Mouse (Mus musculus) layer of hippocampus, postnatal 25 days (tissue): ENCODE results near the gene Pcdh15. TPM values are rescaled to one million over a fixed set of nuclear protein-coding genes. Genes with fewer than 3 reads are reported as not detected.

Source experiments
- DNase-seq, 2 experiments: peaks; one replicate each; pipeline ENCODE4 v3.0.0; 2022; ENCODE audit warnings: mixed read lengths in 2 of 2, low spot score in 1 of 2; ENCODE audit errors: extremely low spot score in 1 of 2
- total RNA-seq, 2 experiments: library from RNA; stranded (reverse); gene quantifications; 2 replicates each; pipeline ENCODE4 v1.2.3; 2021

The Pcdh15 gene
- total RNA-seq, 2 experiments from 2014 or later: 16.2 to 19.5 TPM

- DNase-seq: no peak
Observed at GRCm38 (mm10) chr10:74257716-74258446, 1158.7 kb downstream of the Pcdh15 start.

- DNase-seq: no peak
Observed at GRCm38 (mm10) chr10:74258639-74259038, 1159.5 kb downstream of the Pcdh15 start.

GRCm38 (mm10) chr10:74269637-74270269, 1170.6 kb downstream of the Pcdh15 start:
- DNase-seq: no peak

DNA sequence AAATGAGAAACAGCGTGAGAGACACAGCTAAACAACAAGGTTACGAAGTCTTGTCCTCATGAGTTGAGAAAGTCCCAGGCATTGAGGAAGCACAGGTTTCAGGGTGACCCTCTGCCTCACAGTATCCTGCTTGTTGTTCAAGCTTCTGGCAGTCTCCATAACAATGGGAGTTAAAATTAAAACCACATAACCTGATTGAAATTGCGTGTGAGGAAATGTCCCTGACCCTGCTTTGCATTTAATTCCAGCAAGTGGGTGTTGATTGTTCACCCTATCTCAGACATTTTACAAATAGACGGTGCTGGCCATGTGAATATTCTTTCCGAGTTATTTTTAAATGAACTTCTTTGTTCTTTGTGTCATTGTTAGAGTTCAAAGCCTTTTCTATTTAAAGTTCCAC, 1171.8 kb downstream of the Pcdh15 start:
- DNase-seq: no peak

- no peak for DNase-seq
Observed at GRCm38 (mm10) chr10:74304120-74304519, 1205.0 kb downstream of the Pcdh15 start.

- no peak for DNase-seq
Observed at GRCm38 (mm10) chr10:74305439-74306158, 1206.5 kb downstream of the Pcdh15 start.

DNA sequence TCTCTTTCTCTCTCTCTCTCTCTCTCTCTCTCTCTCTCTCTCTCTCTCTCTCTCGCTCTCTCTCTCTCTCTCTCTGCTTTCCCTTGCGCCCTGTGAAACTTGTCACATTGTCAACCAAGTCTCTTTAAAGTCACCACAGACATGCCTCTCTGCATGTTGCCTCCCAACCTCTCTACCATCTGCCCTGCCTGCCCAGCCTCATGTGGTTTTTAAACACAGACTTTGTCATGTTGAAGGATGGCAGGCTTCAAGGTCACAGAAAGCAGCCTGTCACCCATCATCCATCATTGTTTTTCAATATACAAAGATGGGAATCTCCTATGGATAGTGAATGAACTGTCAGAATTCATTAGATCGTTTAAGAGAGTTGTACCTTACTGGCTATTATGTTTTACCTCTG, 1207.9 kb downstream of the Pcdh15 start:
- no peak for DNase-seq

DNA sequence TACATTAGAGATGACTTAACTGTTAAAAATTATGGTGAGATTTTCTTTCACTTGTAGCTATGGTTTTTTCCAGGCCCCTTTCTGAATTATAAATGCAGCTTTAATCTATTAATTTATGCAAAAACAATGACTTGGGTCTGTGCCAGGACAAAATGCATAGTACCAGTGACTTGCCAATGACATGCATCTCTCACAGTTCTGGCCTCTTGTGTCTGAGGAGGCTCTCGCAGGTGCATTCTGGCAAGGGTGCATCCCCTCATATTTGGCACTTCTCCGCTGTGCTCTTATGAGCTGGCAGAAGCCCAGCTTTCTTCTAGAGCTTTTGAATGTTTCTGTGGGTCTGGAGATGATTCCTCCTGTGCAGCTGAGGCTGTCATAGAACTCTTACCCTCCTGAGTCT, 1216.9 kb downstream of the Pcdh15 start:
- no peak for DNase-seq

DNA sequence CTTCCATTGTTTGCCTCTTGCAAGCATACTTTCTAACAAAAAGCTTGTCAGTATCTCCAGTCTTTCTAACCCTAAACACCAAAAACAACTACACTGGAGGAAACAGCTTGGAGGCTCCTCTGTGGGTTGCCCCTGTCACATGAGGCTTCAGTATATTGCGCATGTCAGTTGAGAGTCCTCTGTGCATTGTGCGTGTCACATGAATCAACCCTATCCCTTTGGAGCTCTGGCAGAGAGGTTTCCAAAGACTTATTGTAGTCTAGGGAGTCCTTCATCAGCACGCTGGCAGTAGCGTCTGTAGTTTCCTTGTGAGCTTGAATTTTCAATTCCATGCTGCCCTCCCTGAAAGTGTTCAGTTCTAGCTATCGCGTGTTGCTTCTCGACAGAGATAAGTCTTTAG, 1236.3 kb downstream of the Pcdh15 start:
- no peak for DNase-seq

- DNase-seq: no peak
Observed at GRCm38 (mm10) chr10:74339247-74340160, 1240.4 kb downstream of the Pcdh15 start.

DNA sequence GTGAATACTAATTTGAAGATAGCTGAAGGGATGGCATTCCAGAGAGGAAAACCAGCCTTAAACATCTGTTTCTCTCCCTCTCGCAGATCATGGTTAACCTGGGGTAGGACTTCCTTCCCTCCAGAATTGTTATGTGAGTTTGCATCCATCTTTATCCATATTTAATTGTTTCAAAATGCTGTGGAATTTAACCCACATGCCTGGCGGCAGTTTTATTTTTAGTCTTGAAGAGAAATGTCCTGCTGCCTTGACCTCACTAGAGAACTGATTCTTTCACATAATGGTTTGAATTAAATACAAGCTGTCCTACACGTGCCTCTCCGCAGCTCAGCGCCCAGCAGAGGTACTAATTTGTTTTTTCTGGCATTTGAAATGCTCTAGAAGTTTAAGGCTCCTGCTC, 1260.4 kb downstream of the Pcdh15 start:
- no peak for DNase-seq

GRCm38 (mm10) chr10:74378697-74379096, 1279.6 kb downstream of the Pcdh15 start:
- no peak for DNase-seq

GRCm38 (mm10) chr10:74379276-74380134, 1280.4 kb downstream of the Pcdh15 start:
- DNase-seq: no peak

GRCm38 (mm10) chr10:74387538-74388499, 1288.7 kb downstream of the Pcdh15 start:
- DNase-seq: no peak

DNA sequence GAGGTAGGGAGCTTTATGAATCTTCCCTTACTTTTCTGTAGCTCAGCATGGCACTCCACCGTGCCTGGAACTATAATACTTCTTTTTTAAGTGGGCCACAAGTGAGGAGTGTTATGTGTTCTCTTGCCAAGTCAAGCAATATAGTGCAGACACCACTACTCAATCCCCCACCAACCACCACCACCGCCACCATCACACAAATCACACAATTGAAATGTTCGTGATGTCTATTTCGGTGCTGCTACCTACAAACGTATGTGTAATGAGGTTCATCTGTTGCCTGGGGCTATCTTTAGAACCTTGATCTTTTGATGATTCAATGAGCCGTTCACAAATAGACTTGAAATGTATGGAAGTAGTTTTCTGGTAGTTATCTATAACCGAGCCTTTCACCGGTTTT, 1304.0 kb downstream of the Pcdh15 start:
- no peak for DNase-seq

GRCm38 (mm10) chr10:74414021-74414420, 1314.9 kb downstream of the Pcdh15 start:
- no peak for DNase-seq

DNA sequence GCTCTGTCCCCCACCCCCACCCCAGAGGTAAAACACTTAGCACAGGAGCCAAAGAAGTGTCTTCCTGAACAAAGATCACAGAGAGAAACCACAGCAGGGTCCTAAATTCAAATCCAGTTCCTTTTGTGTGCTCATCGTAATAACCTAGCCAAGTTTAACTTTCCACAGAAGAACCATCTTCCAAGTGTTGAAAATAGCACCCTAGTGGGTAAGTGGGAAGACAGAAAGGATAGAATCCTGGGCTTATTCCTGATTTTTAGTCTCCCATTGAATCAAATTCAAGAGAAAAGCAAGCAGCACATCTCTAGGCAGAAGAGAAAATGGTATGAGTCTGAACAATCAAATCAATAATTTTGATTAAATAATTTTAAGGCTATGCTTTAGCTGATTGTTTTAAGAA, 1315.8 kb downstream of the Pcdh15 start:
- no peak for DNase-seq

GRCm38 (mm10) chr10:74415359-74415758, 1316.2 kb downstream of the Pcdh15 start:
- DNase-seq: no peak
